Mouse (Mus musculus) left cerebral cortex, postnatal 14 days (tissue): Measurements from ENCODE around the gene Ttc22. TPM values are rescaled to one million over a fixed set of nuclear protein-coding genes. Genes with fewer than 3 reads are reported as not detected.
A peak's percentile ranks its signal among the peaks of the same experiment; 100 is the strongest.

Experiments
- DNase-seq, 2 experiments: peaks; one replicate each; pipeline ENCODE4 v3.0.0; 2021 to 2022; ENCODE audit warnings: low spot score in 2 of 2, mixed read lengths in 1 of 2
- intact Hi-C: fragments of 180-260 bp; cut with DNase I; formaldehyde crosslinking; loops from one replicate; pipeline ENCODE4 v1.15.1; 2025
- total RNA-seq, 2 experiments: library from RNA; stranded (reverse); gene quantifications; 2 replicates each; pipeline ENCODE4 v1.2.3; 2021

Gene Ttc22
- total RNA-seq, 2 experiments from 2014 or later: 1.7 to 2.0 TPM

DNA sequence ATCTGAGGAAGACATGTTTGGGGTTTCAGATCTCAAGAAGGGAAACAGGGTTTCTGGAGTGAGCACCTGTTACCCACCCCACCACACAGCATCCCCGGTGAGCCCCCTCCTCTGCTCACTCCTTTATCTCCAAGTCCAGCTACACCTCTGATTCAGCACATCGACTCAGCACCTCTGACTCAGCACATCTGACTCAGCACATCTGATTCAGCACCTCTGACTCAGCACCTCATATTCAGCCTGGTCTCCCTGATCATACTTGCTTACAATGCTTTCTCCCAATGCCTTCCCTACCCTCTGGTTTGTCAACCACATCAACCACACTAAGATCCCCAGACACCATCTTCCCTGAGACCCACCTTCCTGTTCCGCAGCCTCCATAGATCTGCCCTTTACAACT is 8.7 kb upstream of the Ttc22 start:
- intact Hi-C loops: loop anchor here (5.0 to 10.0 kb wide), 2 partner anchors 221 to 549 kb away; no protein-coding TSS in a partner anchor
- no peak for DNase-seq

- DNase-seq: peak; percentile 75 to 80
- intact Hi-C loops: loop anchor here (1.0 to 10.0 kb wide), 3 partner anchors 94 to 548 kb away; no protein-coding TSS in a partner anchor
Measured at GRCm38 (mm10) chr4:106614180-106614797, 7.9 kb upstream of the Ttc22 start.

DNA sequence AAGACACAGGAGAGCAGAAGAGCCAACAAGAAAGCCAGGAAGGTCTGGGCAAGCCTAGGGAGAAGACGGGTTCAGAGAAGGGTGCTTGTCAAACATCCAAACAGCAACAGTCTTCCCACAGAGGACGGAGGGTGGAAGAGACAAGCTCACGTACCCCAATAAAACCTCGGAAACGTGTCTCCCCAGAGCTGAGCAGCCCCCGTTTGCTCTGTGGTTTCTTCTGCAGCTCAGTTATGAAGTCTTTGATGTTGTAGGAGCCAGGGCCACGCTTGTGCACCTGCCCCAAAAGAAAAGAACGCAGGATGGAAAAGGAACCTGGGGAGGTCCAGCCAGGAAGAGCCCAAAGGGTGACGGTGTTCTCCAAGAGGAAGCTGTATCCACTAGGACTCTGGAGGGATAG is 7.4 kb upstream of the Ttc22 start:
- intact Hi-C loops: loop anchor here (1.0 to 10.0 kb wide), 3 partner anchors 93 to 547 kb away; no protein-coding TSS in a partner anchor
- DNase-seq: no peak

GRCm38 (mm10) chr4:106615637-106616036 is 6.6 kb upstream of the Ttc22 start:
- intact Hi-C loops: loop anchor here (10.0 kb wide), 1 partner anchor 219 kb away; no protein-coding TSS in a partner anchor
- no peak for DNase-seq

GRCm38 (mm10) chr4:106617056-106617455 is 5.2 kb upstream of the Ttc22 start, which contains the start of gene Lexm:
Lexm (minus strand) TSS chr4:106617241.
- peak in 1 of 2 experiments; percentile 36 for DNase-seq
- intact Hi-C loops: loop anchor here (10.0 kb wide), 1 partner anchor 218 kb away; no protein-coding TSS in a partner anchor

DNA sequence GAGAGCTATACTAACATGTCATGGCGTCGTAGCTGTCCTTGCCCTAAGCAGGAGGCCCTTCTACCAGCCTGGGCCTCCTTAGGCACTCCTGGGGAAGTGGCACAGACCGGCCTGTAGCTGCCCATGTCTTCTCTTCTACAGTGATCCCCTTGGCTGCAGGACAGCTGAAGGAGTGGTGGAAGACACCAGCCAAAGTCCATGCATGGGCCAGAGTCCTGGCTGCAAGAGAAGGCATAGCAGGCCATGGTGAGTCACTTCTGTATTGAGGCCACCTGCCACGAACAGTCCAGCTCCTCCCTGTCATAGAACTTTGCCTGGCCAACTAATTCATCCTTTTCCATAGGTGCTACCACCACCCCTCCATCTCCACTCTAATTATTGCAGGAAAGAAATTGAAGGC is 3.3 kb upstream of the Ttc22 start:
- DNase-seq: no peak
- intact Hi-C loops: loop anchor here (10.0 kb wide), 1 partner anchor 216 kb away; no protein-coding TSS in a partner anchor

DNA sequence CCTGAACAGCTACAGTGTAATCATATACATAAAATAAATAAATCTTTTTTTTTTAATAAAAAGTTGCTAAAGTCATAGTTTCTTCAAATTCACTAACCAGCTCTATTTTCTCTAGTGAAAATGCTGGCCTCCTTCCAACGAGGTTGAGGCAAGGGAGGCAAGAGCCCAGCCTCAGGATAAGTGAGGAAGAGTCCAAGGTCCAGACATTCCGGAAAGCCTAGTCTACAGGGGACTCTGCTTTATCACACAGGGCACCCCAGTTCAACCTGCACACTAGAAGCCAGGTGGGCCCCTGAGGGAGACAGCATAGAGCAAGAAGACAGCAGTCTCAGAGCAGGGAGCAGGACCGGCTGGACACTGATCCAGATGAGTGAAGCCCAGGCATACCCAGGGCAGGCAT is 804 bp upstream of the Ttc22 start:
- no peak for DNase-seq
- intact Hi-C loops: no loop called here

DNA sequence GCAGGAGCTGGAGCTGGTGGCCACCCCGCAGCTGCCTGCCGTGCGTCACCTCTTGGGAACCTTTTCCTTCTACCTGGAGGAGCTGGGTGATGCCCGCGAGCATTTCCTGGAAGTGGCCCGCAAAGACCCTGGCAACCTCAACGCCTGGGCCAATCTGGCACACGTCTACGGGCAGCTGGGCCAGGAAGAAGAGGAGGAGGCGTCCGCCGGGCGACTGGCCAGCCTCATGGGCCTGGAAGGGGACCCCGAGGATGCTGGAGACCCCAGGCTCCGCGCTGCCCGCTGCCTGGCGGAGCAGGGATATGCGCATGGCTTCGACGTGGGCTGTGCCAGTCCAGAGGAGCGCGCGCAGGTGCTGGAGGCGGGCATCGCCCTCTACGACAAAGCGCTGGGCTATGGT is 480 bp downstream of the Ttc22 start:
- intact Hi-C loops: no loop called here
- DNase-seq: no peak

GRCm38 (mm10) chr4:106624271-106624670 is 2.0 kb downstream of the Ttc22 start:
- intact Hi-C loops: no loop called here
- DNase-seq: no peak

DNA sequence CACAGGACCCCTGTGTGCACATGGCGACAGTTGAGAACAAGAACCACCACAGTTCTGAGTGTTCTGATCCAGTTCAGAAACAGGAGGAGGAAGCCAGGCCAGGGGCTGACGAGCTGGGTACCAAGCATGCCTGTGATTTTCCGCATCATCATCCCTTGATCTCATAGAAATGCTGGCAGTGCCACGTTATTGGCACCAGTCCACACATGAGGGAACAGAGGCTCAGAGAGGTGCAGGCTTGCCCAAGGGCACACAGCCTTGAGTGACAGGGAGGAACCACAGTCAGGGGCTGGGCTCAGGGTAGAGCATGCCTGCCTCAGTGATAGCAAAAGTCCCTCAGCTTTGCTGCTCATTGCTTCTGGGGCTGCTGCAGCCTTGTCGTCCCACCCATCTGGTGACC is 5.6 kb downstream of the Ttc22 start:
- DNase-seq: no peak
- intact Hi-C loops: no loop called here

DNA sequence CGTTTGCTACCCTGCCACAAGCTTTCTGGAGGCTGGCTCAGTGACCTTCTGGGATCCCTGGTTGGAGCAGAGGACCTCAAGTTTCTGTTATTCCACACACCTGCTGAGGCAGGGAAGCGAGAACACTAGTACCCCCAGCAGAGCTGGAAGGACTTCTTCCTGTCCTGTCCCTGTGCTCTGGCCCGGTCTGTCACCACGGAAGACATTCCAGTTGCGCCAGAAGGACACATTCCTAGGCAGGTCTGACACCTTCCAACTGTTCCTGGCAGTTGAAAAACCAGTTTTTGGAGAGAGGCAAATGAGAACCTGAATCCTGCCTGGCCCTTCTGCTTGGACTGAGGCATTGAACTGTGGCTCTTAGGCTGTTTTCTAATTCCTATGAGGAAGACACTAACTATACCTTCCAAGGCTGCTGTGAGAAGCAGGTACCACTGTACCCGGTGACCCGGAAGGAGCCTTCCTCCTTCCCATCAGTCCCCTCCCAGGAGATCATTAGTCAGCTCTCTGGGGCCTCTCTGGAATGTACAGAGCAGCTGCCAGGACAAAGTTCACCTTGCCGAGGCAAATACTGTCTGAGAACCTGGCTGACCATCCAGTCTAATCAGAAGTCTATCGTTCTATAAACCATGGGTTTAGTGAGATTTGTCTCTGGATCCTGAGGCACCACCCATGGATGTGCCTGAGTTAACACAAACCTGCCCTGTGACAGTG is 6.6 kb downstream of the Ttc22 start:
- DNase-seq: no peak
- intact Hi-C loops: no loop called here

DNA sequence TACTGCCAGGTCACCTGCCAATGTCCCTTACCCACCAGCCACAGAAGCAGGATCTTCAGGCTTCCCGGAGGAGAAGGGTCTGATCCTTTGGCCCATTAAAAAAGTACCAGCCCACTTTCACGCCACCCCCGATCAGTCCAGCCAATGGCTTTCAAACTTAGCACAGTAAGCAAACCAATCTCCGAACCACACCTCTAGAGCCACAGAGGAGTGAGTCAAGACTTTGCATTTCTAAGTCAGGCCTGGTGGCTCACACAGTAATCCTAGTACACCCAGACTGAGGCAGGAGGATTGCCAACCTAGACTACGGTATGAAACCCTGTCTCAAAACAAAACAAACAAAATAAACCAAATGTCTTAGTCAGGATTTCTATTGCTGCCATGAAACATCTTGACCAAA is 7.1 kb downstream of the Ttc22 start:
- intact Hi-C loops: no loop called here

DNA sequence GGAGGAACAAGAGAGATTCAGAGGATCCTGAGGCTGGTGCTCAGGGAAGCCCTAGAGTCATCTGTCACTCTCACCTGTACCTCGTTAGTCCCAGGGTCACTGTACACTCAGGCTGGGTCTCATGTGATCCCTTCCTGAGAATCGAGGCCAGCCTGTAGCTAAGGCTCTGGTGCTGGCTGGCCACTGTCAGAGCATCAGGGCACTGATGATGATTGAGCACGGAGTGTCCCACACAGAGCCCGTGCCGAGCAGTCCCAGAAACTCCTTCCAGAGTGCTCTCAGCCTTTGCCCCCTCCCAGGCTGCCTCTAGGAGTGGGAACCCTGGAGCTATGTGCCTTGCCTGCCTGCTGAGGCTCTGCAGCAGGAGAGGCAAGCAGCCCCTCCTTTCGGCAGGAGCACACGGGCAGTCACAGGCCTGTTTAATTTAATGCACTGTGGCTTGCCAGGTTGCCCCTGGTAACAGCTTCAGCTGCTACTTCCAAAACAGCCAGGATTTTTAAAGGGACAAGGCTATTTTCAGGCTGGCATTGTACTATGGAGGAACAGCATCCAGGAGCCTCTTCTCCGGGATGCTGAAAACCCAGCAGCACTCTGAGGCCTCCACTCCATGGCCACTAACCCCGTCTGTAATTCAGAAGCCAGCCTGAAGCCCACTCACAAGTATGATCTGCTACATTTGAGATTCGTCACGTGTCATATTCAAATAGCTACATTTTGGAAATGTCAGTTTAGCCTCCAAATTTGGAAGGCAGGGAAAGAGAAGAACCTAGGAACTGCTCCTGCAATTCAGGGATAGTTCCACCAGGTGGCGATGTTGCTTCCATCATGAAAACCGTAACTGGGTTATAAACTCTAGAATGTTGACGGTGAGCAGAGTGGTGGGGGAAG is 8.3 kb downstream of the Ttc22 start:
- intact Hi-C loops: loop anchor here (1.0 to 5.0 kb wide), 2 partner anchors 78 to 542 kb away; no protein-coding TSS in a partner anchor

More for the DNA sequence above, 7.1 kb downstream of the Ttc22 start:
- no peak for DNase-seq

GRCm38 (mm10) chr4:106632313-106632712 is 10.1 kb downstream of the Ttc22 start:
- intact Hi-C loops: loop anchor here (5.0 kb wide), 1 partner anchor 540 kb away; no protein-coding TSS in a partner anchor

More for the DNA sequence above, 8.3 kb downstream of the Ttc22 start:
- DNase-seq: peak; percentile 94 to 96

GRCm38 (mm10) chr4:106633281-106634085 is 11.3 kb downstream of the Ttc22 start:
- intact Hi-C loops: loop anchor here (5.0 kb wide), 1 partner anchor 539 kb away; no protein-coding TSS in a partner anchor
- DNase-seq: peak in 1 of 2 experiments; percentile 40

More at GRCm38 (mm10) chr4:106632313-106632712, 10.1 kb downstream of the Ttc22 start:
- no peak for DNase-seq

DNA sequence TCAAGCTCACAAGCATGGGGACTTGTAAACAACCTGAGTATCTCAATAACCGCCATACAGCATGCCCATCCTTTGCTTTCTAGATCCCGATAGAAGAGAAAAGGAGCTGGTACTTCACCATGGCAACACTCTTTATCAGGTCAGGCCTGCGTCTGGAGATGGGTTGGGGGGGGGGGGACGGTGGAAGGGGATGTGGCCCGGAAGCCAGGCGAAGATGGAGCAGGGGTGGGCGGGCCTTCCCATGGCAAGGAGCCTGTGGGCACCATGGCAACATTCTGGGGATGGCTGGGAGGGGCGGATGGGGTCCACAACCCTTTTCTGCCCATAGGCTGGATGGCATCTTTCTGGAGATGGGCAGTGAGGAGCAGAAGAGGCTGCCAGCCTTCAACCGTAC is 11.9 kb downstream of the Ttc22 start:
- no peak for DNase-seq
- intact Hi-C loops: loop anchor here (5.0 kb wide), 1 partner anchor 538 kb away; no protein-coding TSS in a partner anchor

DNA sequence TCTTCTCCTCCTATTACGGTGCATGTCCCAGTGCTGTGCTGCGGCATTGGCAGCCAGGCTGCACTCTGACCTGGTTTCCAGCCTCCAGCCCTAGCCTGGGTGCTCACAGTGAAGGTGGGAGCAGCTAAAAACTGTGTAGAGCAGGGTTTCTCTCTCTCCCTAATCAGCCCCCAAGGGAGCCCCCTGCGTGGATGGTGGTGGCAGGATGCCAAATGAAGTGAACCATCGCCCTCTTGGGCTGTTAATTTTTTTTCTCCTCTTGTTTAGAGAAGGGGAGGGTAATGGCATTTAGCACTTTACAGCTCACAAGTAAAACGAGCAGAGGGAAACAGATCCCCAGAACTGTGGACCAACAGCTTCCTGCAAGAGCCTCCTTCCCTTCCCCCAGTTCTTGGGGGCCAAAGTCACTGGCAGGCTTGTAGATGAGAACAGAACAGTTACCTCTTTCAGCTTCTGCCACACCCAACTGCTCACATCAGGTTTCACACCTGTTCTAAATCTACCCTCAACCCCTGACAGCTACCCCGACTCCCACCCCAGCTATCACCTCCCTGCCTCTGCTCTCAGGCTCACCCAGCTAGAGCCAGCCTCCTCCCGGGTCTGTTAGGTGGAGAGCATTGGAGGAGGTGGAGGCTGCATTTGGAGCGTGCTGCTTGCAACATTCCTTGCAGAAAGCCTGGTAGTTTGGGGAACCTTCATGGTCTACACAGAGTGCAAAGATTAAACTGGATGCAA is 21.4 kb downstream of the Ttc22 start:
- intact Hi-C loops: no loop called here
- no peak for DNase-seq

DNA sequence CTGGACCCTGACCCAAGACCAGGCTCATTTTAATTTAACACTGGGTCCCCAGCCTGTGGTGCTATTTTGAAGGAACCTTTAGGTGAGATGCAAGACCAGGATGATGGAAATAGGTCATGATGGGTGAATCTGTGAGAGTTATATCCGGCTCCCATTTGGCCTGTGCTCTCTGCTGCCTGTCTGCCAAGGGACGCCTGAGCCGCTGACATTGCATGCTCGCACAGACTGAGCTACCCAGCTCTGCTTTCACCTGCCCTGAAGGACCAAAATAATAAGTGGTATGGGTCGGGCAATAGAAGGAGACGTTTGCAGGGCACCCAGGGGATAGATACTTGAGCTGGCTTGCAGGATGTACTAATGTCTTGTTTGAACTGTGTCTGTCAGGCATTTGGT is 22.0 kb downstream of the Ttc22 start:
- DNase-seq: no peak
- intact Hi-C loops: no loop called here
